Mouse (Mus musculus) olfactory bulb, adult 2 months (tissue): ENCODE results near the gene Gipr. TPM values are rescaled to one million over a fixed set of nuclear protein-coding genes. Genes with fewer than 3 reads are reported as not detected.

Experiments used
- H3K27ac ChIP-seq: fragments of 200-500 bp; 2 replicates; pipeline ENCODE4 v1.5.1; 2012; ENCODE audit warnings: low read depth, low read length; ENCODE audit not compliant: insufficient read depth
- H3K4me1 ChIP-seq: fragments of 200-500 bp; 2 replicates; pipeline ENCODE4 v1.6.1; 2012; ENCODE audit warnings: low read length; ENCODE audit not compliant: control insufficient read depth, insufficient read depth
- H3K4me3 ChIP-seq: fragments of 200-500 bp; 2 replicates; pipeline ENCODE4 v1.5.1; 2012; ENCODE audit warnings: mild to moderate bottlenecking, low read depth, low read length, moderate library complexity; ENCODE audit not compliant: insufficient read depth
- CTCF ChIP-seq: fragments of 200-500 bp; IDR thresholded peaks from 2 replicates; pipeline ENCODE4 v1.5.1; 2012; ENCODE audit warnings: low read depth, mild to moderate bottlenecking, low read length, moderate library complexity; ENCODE audit not compliant: insufficient read depth
- POLR2A ChIP-seq: fragments of 200-500 bp; IDR thresholded peaks from 2 replicates; pipeline ENCODE4 v1.6.1; 2012; ENCODE audit warnings: mild to moderate bottlenecking, low read depth, low read length, moderate library complexity; ENCODE audit not compliant: insufficient read depth
- WGBS: fragments of 180-500 bp; shearing (Covaris S2); methylation state at CpG from one replicate; pipeline ENCODE4 v1.1.7; 2018; 5-methylcytosine and 5-hydroxymethylcytosine counted together
- polyA plus RNA-seq: library from polyadenylated mRNA; stranded (reverse); fragments of >200 nt; gene quantifications from 2 replicates; pipeline ENCODE4 v1.2.4, GENCODE M21; 2012; ENCODE audit warnings: low replicate concordance; ENCODE audit not compliant: missing spikeins, insufficient read depth, insufficient read length

Gipr gene
- polyA plus RNA-seq, 1 experiment = not detected

DNA sequence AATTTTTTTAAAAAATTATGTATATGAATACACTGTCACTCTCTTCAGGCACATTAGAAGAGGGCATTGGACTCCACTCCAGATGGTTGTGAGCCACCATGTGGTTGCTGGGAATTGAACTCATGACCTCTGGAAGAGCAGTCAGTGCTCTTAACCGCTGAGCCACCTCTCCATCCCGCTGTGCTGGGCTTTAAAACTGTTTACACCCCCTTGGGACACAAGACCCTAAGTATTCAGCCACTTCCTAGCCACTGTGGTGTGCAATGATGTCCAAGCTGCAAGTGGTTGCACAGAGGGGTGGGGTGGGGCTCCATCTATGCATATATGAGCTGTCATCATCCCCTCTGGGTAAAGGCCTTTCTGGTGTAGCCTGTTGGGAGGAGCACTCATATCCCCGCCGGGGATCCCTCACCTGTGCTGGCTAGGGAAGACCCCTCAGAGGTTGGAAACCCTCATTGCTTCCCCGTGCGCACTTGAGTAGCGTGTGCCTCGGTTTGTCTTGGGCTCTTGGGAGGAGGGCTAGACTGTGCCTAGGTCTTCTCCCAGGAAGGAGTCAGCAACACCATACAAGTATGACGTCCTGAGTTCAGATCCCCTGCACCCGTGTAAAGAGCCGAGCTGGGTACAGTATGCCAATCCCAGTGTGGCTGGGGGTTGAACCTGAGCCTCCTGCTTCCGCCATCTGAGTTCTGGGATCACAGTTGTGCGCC, 42.4 kb upstream of the Gipr start:
- no peak for TF ChIP-seq POLR2A
- TF ChIP-seq CTCF = no peak

DNA sequence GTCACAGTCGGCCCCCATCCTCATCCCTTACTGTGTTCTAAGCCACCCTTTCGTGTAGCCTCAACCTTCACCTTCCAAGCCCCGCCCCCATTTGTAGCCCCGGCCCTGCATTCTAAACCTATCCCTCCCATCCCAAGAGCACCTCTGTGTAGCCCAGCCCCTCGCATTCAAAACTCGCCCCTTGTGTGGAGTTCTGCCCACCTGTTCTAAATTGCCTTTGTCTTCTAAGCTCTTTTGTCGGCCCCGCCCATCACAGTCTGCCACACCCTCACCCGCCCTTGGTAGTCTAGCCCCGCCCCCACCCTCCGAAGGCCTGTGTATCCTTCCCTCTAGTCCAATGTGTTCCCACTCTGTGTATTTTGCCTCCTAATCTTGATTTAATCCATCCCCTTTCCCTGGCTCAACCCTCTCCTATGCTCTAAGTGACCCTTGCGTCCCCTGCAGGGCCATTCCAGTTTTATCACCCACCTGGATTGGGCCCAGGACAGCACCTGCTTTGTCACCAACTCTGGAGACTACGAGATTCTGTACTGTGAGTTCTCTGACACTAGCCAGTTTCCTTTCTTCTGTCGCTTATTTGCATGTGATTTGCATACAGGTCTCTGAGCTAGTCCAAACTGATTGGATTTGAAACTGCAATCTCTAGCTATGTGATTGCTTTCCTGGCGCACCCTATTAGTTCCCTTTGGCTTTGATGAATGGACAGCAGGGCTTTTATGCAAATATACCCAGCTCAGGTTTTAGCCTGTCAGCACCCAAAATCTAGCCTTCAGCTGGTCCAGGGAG, 36.3 kb upstream of the Gipr start:
- WGBS = 64% methylated on average over 15 of the region's 15 CpGs
- Histone ChIP-seq H3K4me3 (no peak overlapping the region), H3K4me1 (no peaks in the 10 kb centered on the region), H3K27ac (no peak overlapping the region)
- TF ChIP-seq CTCF (no peak), POLR2A (no peak)

More for the DNA sequence above, 42.4 kb upstream of the Gipr start:
- H3K4me3 ChIP-seq = no peak overlapping the region
- peaks cover 4% of the 10 kb centered on the region for H3K4me1 ChIP-seq
- WGBS = 80% methylated on average over 13 of the region's 13 CpGs
- H3K27ac ChIP-seq = no peak overlapping the region

DNA sequence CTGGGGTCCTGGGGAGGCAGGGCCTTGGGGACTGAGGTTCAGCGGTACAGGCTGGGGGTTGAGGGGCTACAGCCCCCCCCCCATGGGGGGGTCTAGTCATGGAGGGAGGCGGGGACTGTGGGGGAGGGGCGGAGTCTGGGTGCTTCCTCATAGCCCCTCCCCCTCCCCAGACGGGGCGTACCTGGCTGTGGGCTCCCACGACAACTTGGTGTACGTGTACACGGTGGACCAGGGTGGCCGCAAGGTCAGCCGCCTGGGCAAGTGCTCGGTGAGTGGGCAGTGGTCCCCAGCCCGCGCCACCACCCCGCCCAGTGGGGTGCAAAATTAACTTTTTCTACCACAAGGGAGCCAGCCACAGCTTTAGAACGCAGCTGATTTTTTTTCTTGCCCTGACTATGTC, 35.7 kb upstream of the Gipr start:
- WGBS = 71% methylated on average over 15 of the region's 15 CpGs
- Histone ChIP-seq H3K27ac (no peak overlapping the region), H3K4me3 (no peak overlapping the region), H3K4me1 (no peaks in the 10 kb centered on the region)
- TF ChIP-seq CTCF = no peak
- no peak for TF ChIP-seq POLR2A

DNA sequence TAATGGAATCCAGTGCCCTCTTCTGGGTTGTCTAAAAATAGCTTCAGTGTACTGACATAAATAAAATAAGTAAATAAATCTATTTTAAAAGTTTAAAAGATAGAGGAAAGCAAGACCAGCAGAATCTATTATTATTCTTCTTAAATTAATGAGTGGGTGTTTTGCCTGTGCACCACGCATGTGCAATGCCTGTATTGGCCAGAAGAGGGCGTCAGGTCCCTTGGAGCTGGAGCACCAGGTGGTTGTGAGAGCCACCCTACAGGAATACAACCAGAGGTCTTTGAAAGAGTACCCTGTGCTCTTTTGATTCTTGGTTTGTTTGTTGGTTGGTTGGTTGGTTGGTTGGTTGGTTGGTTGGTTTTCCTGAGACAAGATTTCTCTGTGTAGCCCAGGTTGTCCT, 32.1 kb upstream of the Gipr start:
- H3K4me3 ChIP-seq = no peak overlapping the region
- WGBS = 25% methylated on average over 2 of the region's 2 CpGs
- H3K27ac ChIP-seq = no peak overlapping the region
- no peaks in the 10 kb centered on the region for H3K4me1 ChIP-seq
- TF ChIP-seq POLR2A (no peak), CTCF (peak; percentile 37; the same call in 1 of the 2 replicates)

DNA sequence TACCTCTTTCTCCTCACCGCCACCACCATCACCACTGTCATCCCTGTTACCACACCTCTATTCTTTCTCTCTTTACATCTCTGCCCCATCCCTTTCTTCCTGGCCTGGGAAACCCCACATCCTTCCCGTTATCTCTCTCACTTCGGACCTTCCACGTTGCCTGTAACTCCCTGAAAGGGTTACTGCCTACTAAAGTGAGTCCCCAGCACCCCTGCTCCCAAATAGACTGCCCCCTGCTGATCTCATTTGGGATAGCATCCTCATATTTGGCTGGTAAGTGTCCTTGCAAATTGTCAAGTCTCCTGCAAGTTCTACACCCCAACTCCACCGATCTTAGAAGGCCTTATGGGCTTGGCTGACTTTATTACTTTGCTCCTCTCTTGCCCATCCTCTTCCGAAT, 30.7 kb upstream of the Gipr start:
- WGBS = 52% methylated on average over 6 of the region's 6 CpGs
- Histone ChIP-seq H3K4me1 (no peaks in the 10 kb centered on the region), H3K4me3 (no peak overlapping the region), H3K27ac (no peak overlapping the region)
- TF ChIP-seq CTCF (peak; percentile 52; the same call in 1 of the 2 replicates), POLR2A (no peak)

DNA sequence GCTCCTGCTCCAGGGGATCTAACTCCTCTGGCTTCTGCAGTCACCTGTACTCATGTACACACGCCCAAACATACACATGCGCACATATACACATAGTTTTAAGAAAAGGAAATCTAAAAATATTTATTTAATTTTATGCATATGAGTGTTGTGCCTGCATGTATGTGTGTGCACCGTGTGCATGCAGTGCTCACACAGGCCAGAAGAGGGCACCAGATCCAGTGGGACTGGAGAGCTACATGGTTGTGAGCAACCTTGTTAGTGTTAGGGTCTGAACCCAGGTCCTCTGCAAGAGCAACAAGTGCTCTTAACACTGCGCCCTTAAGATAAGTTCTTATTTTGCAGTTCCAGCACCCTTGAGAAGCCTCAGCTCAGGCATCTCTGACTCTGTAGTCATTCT, 28.7 kb upstream of the Gipr start:
- TF ChIP-seq CTCF (no peak), POLR2A (no peak)
- no peaks in the 10 kb centered on the region for H3K4me1 ChIP-seq
- no peak overlapping the region for H3K4me3 ChIP-seq
- WGBS = 100% methylated on average over 4 of the region's 4 CpGs
- H3K27ac ChIP-seq = no peak overlapping the region

DNA sequence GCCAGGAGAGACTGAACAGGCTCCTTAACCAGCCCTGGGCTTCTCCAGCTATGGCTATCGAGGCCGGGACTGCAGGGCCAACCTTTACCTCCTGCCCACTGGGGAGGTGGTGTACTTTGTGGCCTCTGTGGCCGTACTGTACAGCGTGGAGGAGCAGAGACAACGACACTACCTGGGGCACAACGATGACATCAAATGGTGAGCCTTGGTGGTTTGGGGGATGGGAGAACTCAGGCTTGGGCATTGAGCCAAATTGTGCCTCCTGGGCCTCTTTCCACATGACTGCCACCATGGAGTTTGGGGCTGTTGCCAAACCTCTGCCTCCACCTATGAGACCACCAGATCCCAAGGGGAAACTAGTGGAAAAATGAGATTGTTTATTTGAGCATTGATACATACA, 18.8 kb upstream of the Gipr start:
- no peak overlapping the region for H3K27ac ChIP-seq
- H3K4me1 ChIP-seq = peaks cover 8% of the 10 kb centered on the region
- WGBS = 26% methylated on average over 6 of the region's 6 CpGs
- TF ChIP-seq POLR2A (no peak), CTCF (no peak)
- no peak overlapping the region for H3K4me3 ChIP-seq

DNA sequence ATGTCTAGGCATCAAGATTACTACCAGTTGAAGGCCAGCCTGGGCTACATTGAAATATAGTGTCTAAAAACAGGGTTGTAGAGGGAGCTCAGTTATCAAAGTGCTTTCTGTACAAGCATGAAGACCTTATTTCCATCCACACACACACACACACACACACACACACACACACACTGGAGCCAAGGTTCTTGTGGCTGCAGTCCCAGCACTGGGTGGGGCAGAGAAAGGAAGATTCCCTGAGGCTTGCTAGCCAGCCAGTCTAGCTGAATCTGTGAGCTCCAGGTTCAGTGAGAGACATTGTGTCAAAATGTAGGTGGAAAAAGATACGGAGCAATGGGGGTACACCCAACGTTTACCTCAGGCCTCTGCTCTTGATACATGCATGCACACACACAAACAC, 18.3 kb upstream of the Gipr start:
- no peak overlapping the region for H3K4me3 ChIP-seq
- no peak overlapping the region for H3K27ac ChIP-seq
- TF ChIP-seq POLR2A (no peak), CTCF (no peak)
- WGBS = 29% methylated on average over 2 of the region's 2 CpGs
- H3K4me1 ChIP-seq = peaks cover 13% of the 10 kb centered on the region

DNA sequence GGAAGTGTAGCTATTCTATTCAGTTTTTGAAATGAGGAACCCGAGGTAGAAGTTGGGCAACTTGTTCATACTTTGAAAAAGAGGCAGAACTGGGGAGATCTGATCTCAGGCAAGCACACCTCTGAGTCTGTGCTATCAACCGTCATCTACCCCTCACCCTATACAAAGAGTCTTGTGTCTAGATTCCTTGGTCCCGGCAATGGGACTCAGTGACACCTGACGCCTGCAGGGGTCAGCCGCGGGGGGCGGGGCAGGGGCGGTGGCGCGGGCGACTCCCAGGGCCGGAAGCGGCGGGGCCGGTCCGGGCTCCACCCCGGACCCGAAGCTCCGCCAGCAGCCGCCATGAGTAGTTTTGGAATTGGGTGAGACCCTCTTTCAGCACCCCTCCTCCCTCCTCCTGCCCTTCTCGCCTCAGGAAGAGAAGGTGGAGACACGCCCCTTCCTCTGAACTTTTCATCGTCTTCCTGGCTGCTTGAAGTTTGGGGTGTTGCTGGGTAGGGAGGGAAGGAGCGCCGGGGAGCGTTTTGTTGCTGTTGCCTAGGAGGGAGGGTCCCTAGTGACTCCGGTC, 15.0 kb upstream of the Gipr start:
- Histone ChIP-seq H3K4me1 (peaks cover 23% of the 10 kb centered on the region), H3K4me3 (peak overlapping the region; percentile 6; the same call in 1 of the 2 replicates), H3K27ac (no peak overlapping the region)
- 16% methylated on average over 27 of the region's 27 CpGs for WGBS
- TF ChIP-seq CTCF (no peak), POLR2A (no peak)
